Mouse (Mus musculus): ENCODE data around the gene 6430571L13Rik.

GRCm38 (mm10) chr9:107309171-107309570, 31.2 kb upstream of the 6430571L13Rik start:
- no peak for TF ChIP-seq CTCF (IDR thresholded peaks at IDR 0.05; ENCODE audit: control insufficient read depth, insufficient read depth, low read length)
- no peak for TF ChIP-seq POLR2A (IDR thresholded peaks at IDR 0.05; ENCODE audit: borderline replicate concordance, control insufficient read depth, low read depth, low read length)
